Mouse (Mus musculus) embryonic fibroblast, embryonic 13.5 days (primary cell): Measurements from ENCODE around the gene Cfap97d1. TPM values are rescaled to one million over a fixed set of nuclear protein-coding genes. Genes with fewer than 3 reads are reported as not detected.

ENCODE experiments used
- H3K27ac ChIP-seq: 2 replicates; pipeline ENCODE4 v1.5.1; 2012; ENCODE audit warnings: low read length, control low read depth, inconsistent platforms; ENCODE audit not compliant: insufficient read depth
- H3K4me1 ChIP-seq: 2 replicates; pipeline ENCODE4 v1.6.1; 2011; ENCODE audit warnings: low read length; ENCODE audit not compliant: control insufficient read depth, insufficient read depth
- H3K4me3 ChIP-seq: 2 replicates; pipeline ENCODE4 v1.5.1; 2011; ENCODE audit warnings: mild to moderate bottlenecking, control low read depth, low read length; ENCODE audit not compliant: insufficient read depth
- CTCF ChIP-seq: IDR thresholded peaks from 2 replicates; pipeline ENCODE4 v1.5.1; 2011; ENCODE audit warnings: mild to moderate bottlenecking, control low read depth, low read length, moderate library complexity, borderline replicate concordance; ENCODE audit not compliant: insufficient read depth
- POLR2A ChIP-seq: IDR thresholded peaks from 2 replicates; pipeline ENCODE4 v1.6.1; 2011; ENCODE audit warnings: low read depth, mild to moderate bottlenecking, control low read depth, low read length, moderate library complexity
- polyA plus RNA-seq: library from polyadenylated mRNA; stranded (reverse); fragments of >200 nt; gene quantifications from 2 replicates; pipeline ENCODE4 v1.2.4, GENCODE M21; 2011; ENCODE audit warnings: low read depth; ENCODE audit not compliant: missing spikeins, insufficient read length

The Cfap97d1 gene
- polyA plus RNA-seq, 1 experiment: not detected

DNA sequence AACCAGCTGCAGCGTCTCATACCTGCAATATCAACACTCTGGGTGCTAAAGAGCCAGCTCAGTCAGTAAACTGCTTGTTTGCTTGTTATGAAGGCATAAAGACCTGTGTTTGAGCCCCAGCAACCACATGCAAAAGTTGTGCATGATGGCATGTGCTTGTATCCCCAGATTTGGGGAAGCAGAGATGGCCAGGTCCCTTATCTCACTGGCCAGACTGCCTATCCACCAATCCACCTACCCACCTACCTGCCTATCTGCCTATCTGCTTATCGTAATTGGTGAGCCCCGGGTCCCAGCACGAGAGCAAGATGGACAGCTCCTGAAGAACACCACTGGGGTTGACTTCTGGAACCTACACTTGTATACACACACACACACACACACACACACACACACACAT lies 45.2 kb downstream of the Cfap97d1 start:
- H3K4me3 ChIP-seq: no peak overlapping the region
- H3K4me1 ChIP-seq: 0 out of 2 replicates have a peak, but pooled peaks cover 4% of the 10 kb centered on the region
- no peak overlapping the region for H3K27ac ChIP-seq
- TF ChIP-seq POLR2A (no peak), CTCF (no peak)

DNA sequence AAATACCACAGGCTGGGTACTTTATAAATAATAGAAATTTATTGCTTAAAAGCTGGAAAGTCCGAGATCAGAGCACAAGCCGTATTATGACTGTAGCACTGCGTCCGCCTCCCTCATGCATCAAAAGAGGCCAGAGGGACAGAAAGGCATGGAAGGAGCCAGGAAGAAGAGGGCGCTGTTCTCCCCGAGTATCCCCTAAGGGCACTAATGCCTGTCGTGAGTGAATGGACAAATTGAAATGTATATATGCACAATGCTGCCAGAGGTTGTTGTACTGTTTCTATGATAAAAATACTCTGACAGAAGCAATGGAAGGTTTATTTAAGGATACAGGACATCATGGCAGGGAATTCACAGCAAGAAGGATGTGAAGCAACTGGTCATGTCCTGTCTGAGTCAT lies 45.9 kb downstream of the Cfap97d1 start:
- H3K4me1 ChIP-seq: 0 out of 2 replicates have a peak, but pooled peaks cover 4% of the 10 kb centered on the region
- H3K4me3 ChIP-seq: no peak overlapping the region
- TF ChIP-seq POLR2A: no peak
- no peak for TF ChIP-seq CTCF
- H3K27ac ChIP-seq: no peak overlapping the region

DNA sequence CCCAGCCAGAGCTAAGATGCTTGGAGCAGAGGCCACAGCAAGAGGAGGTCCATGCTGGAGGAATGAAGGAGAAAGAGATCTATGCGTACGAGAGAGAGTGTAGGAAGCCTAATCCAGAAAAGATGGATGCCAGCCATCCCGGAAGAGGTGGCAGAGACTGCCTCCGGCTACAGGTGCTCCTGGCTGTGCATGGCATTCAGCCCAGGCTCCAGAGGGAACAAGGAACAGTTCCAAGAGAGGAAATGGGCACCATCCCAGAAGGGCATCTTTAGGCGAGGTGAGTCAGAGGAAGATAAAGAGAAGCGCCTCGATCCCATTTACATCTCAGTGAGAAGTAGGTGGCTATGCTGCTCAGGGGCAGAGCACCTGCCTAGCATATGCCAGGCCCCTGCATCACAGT lies 47.1 kb downstream of the Cfap97d1 start:
- H3K4me3 ChIP-seq: no peak overlapping the region
- H3K27ac ChIP-seq: no peak overlapping the region
- TF ChIP-seq POLR2A (no peak), CTCF (no peak)
- H3K4me1 ChIP-seq: 0 out of 2 replicates have a peak, but pooled peaks cover 4% of the 10 kb centered on the region

DNA sequence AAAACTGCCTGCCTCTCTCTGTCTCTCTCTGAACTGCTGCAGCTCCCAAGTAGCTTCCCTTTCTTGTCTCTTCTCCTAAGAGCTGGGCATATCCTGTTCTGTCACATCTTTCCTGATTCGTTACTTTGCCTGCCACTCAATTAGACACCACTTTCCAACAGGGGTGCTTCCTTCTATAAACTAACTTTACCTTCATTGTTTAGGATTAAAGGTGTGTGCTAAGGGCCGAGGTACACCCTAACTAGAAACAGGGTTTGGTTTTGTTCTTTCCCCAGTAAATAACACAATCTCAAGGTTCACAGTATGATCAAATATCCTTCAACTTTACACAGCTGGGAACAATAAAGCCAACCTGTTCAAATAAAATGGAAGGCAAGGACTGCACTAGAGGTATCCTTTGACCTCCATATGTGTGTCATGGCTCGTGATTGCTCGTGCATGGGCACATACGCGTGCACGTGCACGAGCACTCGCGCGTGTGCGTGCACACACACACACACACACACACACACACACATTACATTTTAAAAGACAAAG lies 49.0 kb downstream of the Cfap97d1 start:
- Histone ChIP-seq H3K4me3 (no peak overlapping the region), H3K27ac (no peak overlapping the region)
- TF ChIP-seq CTCF (no peak), POLR2A (no peak)

DNA sequence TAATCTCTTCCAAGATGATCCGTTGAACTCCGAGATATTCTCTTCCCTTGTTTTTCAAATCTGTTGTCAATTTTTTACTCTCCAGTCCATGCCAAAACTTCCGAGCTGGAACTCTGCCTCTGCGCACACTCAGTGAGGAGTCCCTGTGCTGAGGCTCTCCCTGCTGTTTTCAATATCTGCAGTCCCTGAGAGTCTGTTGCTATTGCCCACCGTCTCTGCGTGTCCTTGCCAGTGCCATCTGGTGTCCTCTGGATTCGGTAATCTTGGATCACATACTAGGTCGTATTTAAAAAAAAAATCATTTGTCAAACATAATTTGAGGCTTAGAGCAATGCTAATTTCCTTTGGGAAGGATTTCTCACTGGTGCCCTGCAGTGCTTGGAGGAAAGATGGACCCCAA lies 50.8 kb downstream of the Cfap97d1 start:
- no peak for TF ChIP-seq CTCF
- no peak for TF ChIP-seq POLR2A
- no peaks in the 10 kb centered on the region for H3K4me1 ChIP-seq
- H3K4me3 ChIP-seq: no peak overlapping the region
- H3K27ac ChIP-seq: no peak overlapping the region

More for the DNA sequence above, 49.0 kb downstream of the Cfap97d1 start:
- no peaks in the 10 kb centered on the region for H3K4me1 ChIP-seq

DNA sequence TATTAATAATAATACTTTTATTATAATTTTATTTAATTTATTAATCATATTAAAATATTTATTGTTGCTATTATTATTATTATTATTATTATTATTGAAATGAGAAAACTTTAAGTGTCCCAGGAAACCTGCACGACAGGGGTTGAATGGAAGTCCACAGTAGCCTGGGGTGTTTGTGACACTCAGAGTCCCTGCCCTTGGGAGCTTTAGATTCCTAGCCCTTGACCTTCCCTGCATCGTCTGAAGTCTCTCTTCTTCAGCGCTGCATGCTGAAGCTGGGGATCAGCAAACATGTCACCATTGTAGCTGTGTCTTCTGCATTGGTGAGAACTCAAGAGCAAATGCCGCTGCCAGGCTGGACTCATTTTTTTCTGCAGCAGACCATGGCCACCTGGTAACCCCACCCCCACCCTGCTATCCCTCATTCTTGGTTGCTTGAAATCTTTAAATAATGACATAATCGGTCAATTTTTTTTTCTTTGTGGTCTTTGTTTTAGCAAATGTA lies 51.4 kb downstream of the Cfap97d1 start:
- Histone ChIP-seq H3K4me3 (no peak overlapping the region), H3K27ac (no peak overlapping the region), H3K4me1 (no peaks in the 10 kb centered on the region)
- TF ChIP-seq POLR2A (no peak), CTCF (no peak)

DNA sequence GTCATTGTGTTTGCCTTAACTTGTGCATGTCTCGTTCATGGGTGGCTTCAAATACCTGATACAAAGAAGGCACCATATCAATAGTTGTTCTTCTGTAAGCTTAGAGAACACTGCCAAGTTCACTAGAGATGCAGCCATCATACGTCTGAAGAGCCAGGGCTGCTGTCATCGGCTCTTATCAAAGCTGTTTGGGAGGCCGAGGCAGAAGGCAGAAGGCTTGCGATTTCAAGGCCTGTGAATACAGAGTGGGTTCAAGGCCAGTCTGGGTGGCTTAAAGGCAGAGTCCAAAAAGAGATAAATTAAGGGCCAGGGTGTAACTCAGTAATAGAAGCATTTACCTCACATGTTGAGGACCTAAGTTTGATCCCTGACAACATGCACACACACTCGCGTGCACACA lies 52.3 kb downstream of the Cfap97d1 start:
- H3K4me1 ChIP-seq: no peaks in the 10 kb centered on the region
- H3K27ac ChIP-seq: no peak overlapping the region
- H3K4me3 ChIP-seq: no peak overlapping the region
- no peak for TF ChIP-seq POLR2A
- TF ChIP-seq CTCF: no peak

DNA sequence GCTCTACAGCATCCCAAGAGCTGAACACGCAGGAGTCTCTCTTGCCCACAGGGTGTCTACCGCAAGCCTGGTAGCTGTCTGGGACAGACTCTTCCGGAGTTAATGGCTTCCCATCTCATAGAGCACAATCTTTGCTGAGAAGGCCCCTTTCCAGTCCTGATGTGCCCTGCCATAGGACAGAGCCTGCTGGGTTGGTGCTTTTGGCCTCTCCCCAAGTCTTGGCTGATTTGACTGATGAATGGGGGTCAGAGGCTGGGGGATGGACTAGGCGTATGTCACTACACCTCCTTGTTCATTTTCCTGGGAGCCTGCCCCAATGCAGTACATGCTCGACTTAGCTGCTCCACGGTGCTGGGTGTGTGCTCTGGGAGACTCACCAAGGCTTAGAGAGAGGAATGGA lies 53.7 kb downstream of the Cfap97d1 start:
- Histone ChIP-seq H3K27ac (no peak overlapping the region), H3K4me1 (no peaks in the 10 kb centered on the region), H3K4me3 (no peak overlapping the region)
- no peak for TF ChIP-seq POLR2A
- no peak for TF ChIP-seq CTCF

DNA sequence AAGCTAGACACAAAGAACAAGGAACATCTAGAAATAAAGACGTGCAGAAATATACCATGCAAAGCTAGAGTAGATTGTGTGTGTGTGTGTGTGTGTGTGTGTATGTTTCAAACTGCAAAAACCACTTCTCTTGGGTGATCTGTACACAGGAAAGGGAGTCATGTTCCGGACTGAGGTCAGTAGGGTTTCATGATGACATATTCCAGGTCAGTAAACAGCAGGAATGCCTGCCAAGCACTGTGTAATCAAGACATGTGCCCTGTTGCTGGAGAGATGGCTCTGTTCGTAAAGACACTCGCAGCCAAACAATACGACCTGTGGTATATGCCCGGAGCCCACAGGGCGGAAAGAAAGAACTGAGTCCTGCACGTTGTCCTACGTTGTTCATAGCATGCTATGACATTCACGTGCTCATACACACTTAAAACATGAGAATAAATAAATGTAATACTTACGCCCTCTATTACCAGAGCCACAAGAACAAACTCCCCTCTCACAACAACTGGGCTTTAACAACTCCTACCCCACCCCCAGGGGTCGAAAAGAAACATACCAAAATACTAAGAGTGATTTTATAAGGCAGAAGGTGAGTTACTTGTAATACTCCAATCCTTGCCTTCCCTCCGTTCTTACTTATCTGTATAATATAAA lies 55.5 kb downstream of the Cfap97d1 start:
- Histone ChIP-seq H3K4me1 (no peaks in the 10 kb centered on the region), H3K4me3 (no peak overlapping the region), H3K27ac (no peak overlapping the region)
- TF ChIP-seq POLR2A (no peak), CTCF (no peak)

DNA sequence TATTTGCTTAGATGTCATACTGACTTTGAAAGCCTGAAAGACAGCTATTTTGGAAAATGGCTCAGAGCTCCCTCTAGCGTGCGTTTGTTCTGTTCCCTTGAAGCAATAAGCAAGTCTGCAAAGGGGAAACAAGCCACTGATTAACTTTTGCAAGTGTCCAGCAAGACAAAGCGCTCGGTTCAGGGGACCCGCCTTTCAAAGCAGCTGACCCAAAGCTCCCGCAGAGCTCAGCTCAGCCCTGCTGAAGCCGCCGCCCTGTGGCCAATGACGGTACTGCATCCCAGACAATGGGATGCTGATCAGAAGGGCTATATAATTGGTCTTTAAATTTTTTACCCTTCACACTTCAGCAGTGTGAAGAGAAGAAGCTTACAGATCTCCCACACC lies 56.1 kb downstream of the Cfap97d1 start:
- no peak overlapping the region for H3K4me3 ChIP-seq
- H3K4me1 ChIP-seq: no peaks in the 10 kb centered on the region
- no peak overlapping the region for H3K27ac ChIP-seq
- TF ChIP-seq CTCF (peak; percentile 68), POLR2A (no peak)
